Comparison of ENCODE assay signal across 18 mouse cellular contexts in the genomic region with DNA sequence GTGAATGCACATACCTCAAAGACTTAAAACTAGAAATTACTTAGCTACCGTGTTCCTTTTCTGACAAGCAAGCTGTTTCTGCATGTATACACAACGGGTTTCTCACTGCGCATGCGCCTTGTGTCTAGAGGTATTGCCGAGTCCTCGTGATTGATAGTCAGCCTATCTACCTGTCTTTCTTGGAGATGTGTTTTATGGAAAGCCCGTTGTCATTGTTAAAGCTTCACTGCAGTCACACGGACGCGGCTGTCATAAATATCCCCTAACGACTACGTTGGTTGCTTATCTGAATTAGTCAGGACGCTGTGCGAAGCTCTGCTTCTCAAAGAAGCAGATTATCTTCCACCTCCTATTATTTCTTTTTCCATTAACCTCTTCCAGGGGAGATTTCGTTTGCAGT.
DNase-seq lines count a peak whose midpoint lies in the region; ATAC-seq lines count a peak whose summit lies in the region.
"Had no signal": no experiment of that assay in that cellular context is flagged by ENCODE, and none has a peak within 500 bp of the region (broad histone marks: within the 10 kb centered on the region; RNA-seq: fewer than 3 reads in every experiment).

No protein-coding gene starts in this region.

- no peak overlapping the region for H3K27ac ChIP-seq in forebrain, embryonic 16.5 days (ENCODE audit: low read length)
- H3K27ac ChIP-seq in forebrain, embryonic 10.5 days: no peak overlapping the region
- no peak overlapping the region for H3K27ac ChIP-seq in hindbrain, embryonic 15.5 days (replicated peaks)
- no peak overlapping the region for H3K27ac ChIP-seq in hindbrain, embryonic 11.5 days (ENCODE audit: low read depth, low read length)
- no peak overlapping the region for H3K27ac ChIP-seq in neural tube, embryonic 14.5 days (ENCODE audit: low read depth, low read length)
- H3K27ac ChIP-seq: heart, embryonic 10.5 days; macrophage had no signal

- no peaks in the 10 kb centered on the region for H3K27me3 ChIP-seq in forebrain, embryonic 16.5 days (replicated peaks; ENCODE audit: control insufficient read depth, insufficient read depth, low read length)
- H3K27me3 ChIP-seq in forebrain, embryonic 10.5 days (ENCODE audit: poor library complexity, severe bottlenecking): no peaks in the 10 kb centered on the region
- no peaks in the 10 kb centered on the region for H3K27me3 ChIP-seq in hindbrain, embryonic 15.5 days
- no peaks in the 10 kb centered on the region for H3K27me3 ChIP-seq in hindbrain, embryonic 11.5 days (ENCODE audit: control insufficient read depth, insufficient read depth, low read length)
- H3K27me3 ChIP-seq in neural tube, embryonic 14.5 days (ENCODE audit: control insufficient read depth, insufficient read depth, low read length): no peaks in the 10 kb centered on the region

- DNase-seq in forebrain, embryonic 10.5 days (ENCODE audit: extremely low spot score, low spot score): no peak
- DNase-seq in hindbrain, embryonic 11.5 days (ENCODE audit: low spot score): no peak
- DNase-seq in right cerebral cortex, adult 2 months (ENCODE audit: low spot score in 2 of 2): peak; percentile 30 to 34
- DNase-seq in right cerebral cortex, adult 18-20 months: no peak
- no peak for DNase-seq in cerebellum, adult 9-11 months
- DNase-seq: adrenal gland, adult 2 months; cerebellum, postnatal 10 days; kidney, postnatal 25 days; liver, postnatal 0 days; spleen, adult 18-20 months; thymus, postnatal 4 days had no signal

- no peaks in the 10 kb centered on the region for H3K9me3 ChIP-seq in forebrain, embryonic 16.5 days (ENCODE audit: control insufficient read depth, low read length)
- no peaks in the 10 kb centered on the region for H3K9me3 ChIP-seq in forebrain, embryonic 10.5 days
- H3K9me3 ChIP-seq in hindbrain, embryonic 15.5 days: no peaks in the 10 kb centered on the region
- no peaks in the 10 kb centered on the region for H3K9me3 ChIP-seq in hindbrain, embryonic 11.5 days (ENCODE audit: control insufficient read depth, low read length)
- no peaks in the 10 kb centered on the region for H3K9me3 ChIP-seq in neural tube, embryonic 14.5 days (ENCODE audit: control insufficient read depth, low read length)
- H3K9me3 ChIP-seq: heart, embryonic 10.5 days had no signal

- peak; percentile 38 for ATAC-seq in forebrain, embryonic 16.5 days
- ATAC-seq in hindbrain, embryonic 15.5 days (ENCODE audit: low FRiP score, low read depth): 0 out of 2 replicates have a peak, but pooled peaks have one; percentile 42
- ATAC-seq in hindbrain, embryonic 11.5 days (ENCODE audit: low FRiP score): no peak
- ATAC-seq in neural tube, embryonic 14.5 days (ENCODE audit: low read depth): peak; percentile 46; the same call in 1 of the 2 replicates
- ATAC-seq: intestine, embryonic 16.5 days; liver, postnatal 0 days had no signal

- no peaks in the 10 kb centered on the region for H3K4me1 ChIP-seq in forebrain, embryonic 16.5 days (replicated peaks; ENCODE audit: control insufficient read depth, insufficient read depth, low read length)
- peaks cover 8% of the 10 kb centered on the region; the same call in 1 of the 2 replicates for H3K4me1 ChIP-seq in forebrain, embryonic 10.5 days
- H3K4me1 ChIP-seq in hindbrain, embryonic 15.5 days (replicated peaks): no peaks in the 10 kb centered on the region
- H3K4me1 ChIP-seq in hindbrain, embryonic 11.5 days (replicated peaks; ENCODE audit: control insufficient read depth, insufficient read depth, low read length): no peaks in the 10 kb centered on the region
- H3K4me1 ChIP-seq in neural tube, embryonic 14.5 days (ENCODE audit: control insufficient read depth, insufficient read depth, low read length): no peaks in the 10 kb centered on the region

- 40% methylated on average over 15 of the region's 15 CpGs for WGBS in forebrain, embryonic 16.5 days
- WGBS in forebrain, embryonic 10.5 days: 74% methylated on average over 15 of the region's 15 CpGs
- 66% methylated on average over 15 of the region's 15 CpGs for WGBS in hindbrain, embryonic 15.5 days
- WGBS in hindbrain, embryonic 11.5 days: 84% methylated on average over 15 of the region's 15 CpGs
- 58% methylated on average over 15 of the region's 15 CpGs for WGBS in neural tube, embryonic 14.5 days

- peak overlapping the region; percentile 14; the same call in 1 of the 2 replicates for H3K4me3 ChIP-seq in forebrain, embryonic 16.5 days (replicated peaks; ENCODE audit: low read length)
- H3K4me3 ChIP-seq in forebrain, embryonic 10.5 days: no peak overlapping the region
- H3K4me3 ChIP-seq in hindbrain, embryonic 15.5 days: peak overlapping the region; percentile 10; the same call in 1 of the 2 replicates
- no peak overlapping the region for H3K4me3 ChIP-seq in hindbrain, embryonic 11.5 days (ENCODE audit: low read depth, low read length)
- no peak overlapping the region for H3K4me3 ChIP-seq in neural tube, embryonic 14.5 days (ENCODE audit: low read depth, low read length)
- H3K4me3 ChIP-seq: erythroblast, embryonic 14.5 days; heart, embryonic 10.5 days had no signal

- no peak overlapping the region for H3K9ac ChIP-seq in forebrain, embryonic 16.5 days (replicated peaks; ENCODE audit: low read depth, low read length)
- no peak overlapping the region for H3K9ac ChIP-seq in hindbrain, embryonic 15.5 days
- no peak overlapping the region for H3K9ac ChIP-seq in hindbrain, embryonic 11.5 days (ENCODE audit: low read depth, low read length)
- H3K9ac ChIP-seq in neural tube, embryonic 14.5 days (replicated peaks; ENCODE audit: low read depth, low read length): no peak overlapping the region
- H3K9ac ChIP-seq: liver, postnatal 0 days had no signal

- H3K4me2 ChIP-seq in forebrain, embryonic 16.5 days (ENCODE audit: low read length): peak overlapping the region; percentile 16
- peak overlapping the region; percentile 22; the same call in 1 of the 2 replicates for H3K4me2 ChIP-seq in hindbrain, embryonic 15.5 days
- no peak overlapping the region for H3K4me2 ChIP-seq in hindbrain, embryonic 11.5 days (replicated peaks; ENCODE audit: low read depth, low read length)
- H3K4me2 ChIP-seq in neural tube, embryonic 14.5 days (ENCODE audit: low read depth, low read length): no peak overlapping the region

- H3K36me3 ChIP-seq in forebrain, embryonic 16.5 days (ENCODE audit: control insufficient read depth, insufficient read depth): no peaks in the 10 kb centered on the region
- H3K36me3 ChIP-seq in forebrain, embryonic 10.5 days (replicated peaks): no peaks in the 10 kb centered on the region
- H3K36me3 ChIP-seq in hindbrain, embryonic 15.5 days: no peaks in the 10 kb centered on the region
- H3K36me3 ChIP-seq in hindbrain, embryonic 11.5 days (ENCODE audit: control insufficient read depth, insufficient read depth, low read length): no peaks in the 10 kb centered on the region
- no peaks in the 10 kb centered on the region for H3K36me3 ChIP-seq in neural tube, embryonic 14.5 days (ENCODE audit: control insufficient read depth, insufficient read depth, low read length)
- H3K36me3 ChIP-seq: heart, embryonic 10.5 days had no signal

Comparison
In these comparisons a context has a peak if more than half of its experiments do, and no peak if none do; other contexts are left out.
1. H3K4me2 ChIP-seq: peak in forebrain, embryonic 16.5 days (single experiment) and hindbrain, embryonic 15.5 days (single experiment); none in hindbrain, embryonic 11.5 days (single experiment) and neural tube, embryonic 14.5 days (single experiment).
2. H3K4me3 ChIP-seq: peak in forebrain, embryonic 16.5 days (single experiment) and hindbrain, embryonic 15.5 days (single experiment); none in forebrain, embryonic 10.5 days (single experiment), hindbrain, embryonic 11.5 days (single experiment) and neural tube, embryonic 14.5 days (single experiment).
3. DNase-seq: peak in right cerebral cortex, adult 2 months (2 of 2); none in forebrain, embryonic 10.5 days (single experiment), hindbrain, embryonic 11.5 days (single experiment), right cerebral cortex, adult 18-20 months (single experiment) and cerebellum, adult 9-11 months (single experiment).